Mouse (Mus musculus) heart, adult 2 months (tissue): ENCODE measurements at regions not wholly inside any gene's neighbourhood (a gene's known extent, or its start where the extent isn't known, plus 50 kb on each side); places are given as distances from the start of the nearest gene placed in this dataset.

Experiments used
- CTCF ChIP-seq: fragments of 200-600 bp; IDR thresholded peaks from 2 replicates; pipeline ENCODE4 v1.8.1; 2022; ENCODE audit warnings: antibody characterized with exemption, mild to moderate bottlenecking, moderate library complexity
- EP300 ChIP-seq: fragments of 200-500 bp; IDR thresholded peaks from 2 replicates; pipeline ENCODE4 v1.6.1; 2011; ENCODE audit warnings: low read depth, low read length, control low read depth; ENCODE audit not compliant: insufficient read depth
- POLR2A ChIP-seq: fragments of 200-500 bp; IDR thresholded peaks from 2 replicates; pipeline ENCODE4 v1.6.1; 2011; ENCODE audit warnings: mild to moderate bottlenecking, low read depth, low read length, control low read depth; ENCODE audit not compliant: insufficient read depth

DNA sequence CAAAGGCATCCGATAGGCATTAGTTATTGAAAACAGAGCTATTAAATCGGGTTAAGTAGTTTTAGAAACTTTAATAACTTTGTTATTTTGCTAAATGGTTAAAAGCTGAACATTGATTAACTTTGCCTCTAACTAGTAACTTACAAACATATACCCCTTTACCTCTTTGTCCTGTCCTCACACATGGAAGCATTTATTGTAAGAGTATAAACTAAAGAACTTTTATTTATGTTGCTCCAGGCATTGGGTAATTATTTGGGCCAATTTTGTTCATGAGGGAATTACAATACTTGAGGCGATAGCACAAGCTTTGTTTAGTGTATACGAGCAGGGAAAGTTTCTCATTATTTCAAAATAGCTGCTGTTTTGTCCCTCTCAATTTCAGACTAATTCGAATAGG, 328.4 kb upstream of the Gm9008 start:
- TF ChIP-seq CTCF (no peak), EP300 (no peak), POLR2A (no peak)
